Mouse (Mus musculus) MN1 (cell line): ENCODE results near the gene Rap2b.

ENCODE experiments used
- DNase-seq: peaks from one replicate; pipeline ENCODE4 v3.0.0-alpha.2; 2016; ENCODE audit warnings: low spot score

Rap2b gene

DNA sequence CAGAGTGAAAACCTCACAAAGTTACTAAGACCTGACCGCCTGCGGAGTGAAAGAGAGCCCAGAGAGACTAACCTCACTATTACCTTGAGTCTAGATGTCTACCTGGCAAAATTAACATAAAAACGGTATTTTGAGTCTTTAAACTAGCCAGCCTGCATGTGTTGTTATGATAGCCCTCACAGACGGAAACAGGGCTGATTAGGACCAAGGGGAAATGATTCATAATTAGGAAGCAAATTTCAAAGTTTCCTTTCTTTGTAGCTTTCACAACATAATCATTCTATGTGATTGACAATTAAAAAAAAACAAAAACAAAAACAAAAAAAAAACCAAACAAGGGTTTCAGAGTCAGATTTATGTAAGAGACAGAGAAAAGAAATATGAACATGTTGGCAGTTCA is 24.9 kb downstream of the Rap2b start:
- DNase-seq = no peak

DNA sequence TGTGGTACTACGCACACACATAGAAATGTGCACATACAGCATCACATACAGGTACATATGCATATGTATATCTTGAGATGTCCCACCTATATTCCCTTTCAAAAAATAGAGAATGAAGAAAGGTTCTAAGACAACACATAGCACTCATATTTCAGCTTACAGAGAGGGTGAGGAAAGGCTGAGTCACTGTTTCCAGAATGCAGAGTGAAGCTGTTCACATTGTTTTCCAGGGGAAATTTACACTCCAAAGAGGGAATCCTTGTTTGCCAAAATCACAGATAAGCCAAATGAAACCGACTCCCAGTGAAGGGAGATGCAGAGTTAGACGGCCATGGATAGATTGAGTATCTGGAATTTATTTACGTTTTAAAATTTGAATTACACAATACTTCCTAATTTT is 30.1 kb downstream of the Rap2b start:
- no peak for DNase-seq

DNA sequence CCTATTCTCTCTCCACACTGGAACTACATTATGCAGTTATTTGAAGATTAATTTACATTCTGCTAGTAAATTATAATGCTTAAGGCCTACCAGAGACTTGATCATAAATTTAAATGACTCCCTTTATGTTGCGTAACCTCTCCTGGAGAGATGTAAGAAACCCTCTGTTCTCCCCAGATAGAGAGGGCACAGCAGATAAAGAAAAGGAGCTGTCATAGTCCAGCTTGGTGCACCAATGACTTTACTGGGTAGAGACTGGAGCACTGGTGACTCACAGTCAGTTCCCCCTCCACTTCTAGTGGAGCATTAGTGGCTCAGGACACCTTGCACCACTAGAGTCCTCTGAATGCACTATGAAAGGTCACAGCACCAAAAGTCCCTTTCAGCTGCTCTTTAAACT is 31.4 kb downstream of the Rap2b start:
- no peak for DNase-seq

DNA sequence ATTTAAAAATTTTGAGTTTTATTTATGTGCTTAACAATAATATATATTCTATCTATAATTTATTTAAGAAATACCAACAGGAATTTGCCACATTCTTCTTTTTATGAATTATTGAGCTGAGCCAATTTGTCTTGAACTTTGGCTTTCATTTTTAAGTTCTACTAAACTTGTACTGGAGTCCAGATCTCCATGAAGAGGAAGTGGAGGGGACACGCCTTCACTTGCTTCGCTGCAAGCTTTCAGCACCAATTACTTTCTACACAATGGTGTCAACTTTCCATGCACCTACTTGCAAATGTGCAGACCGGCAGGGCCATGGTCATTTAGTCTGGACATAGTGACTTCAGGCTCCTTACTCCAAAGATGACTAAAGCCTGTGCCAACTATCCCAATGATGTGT is 32.1 kb downstream of the Rap2b start:
- DNase-seq = no peak

DNA sequence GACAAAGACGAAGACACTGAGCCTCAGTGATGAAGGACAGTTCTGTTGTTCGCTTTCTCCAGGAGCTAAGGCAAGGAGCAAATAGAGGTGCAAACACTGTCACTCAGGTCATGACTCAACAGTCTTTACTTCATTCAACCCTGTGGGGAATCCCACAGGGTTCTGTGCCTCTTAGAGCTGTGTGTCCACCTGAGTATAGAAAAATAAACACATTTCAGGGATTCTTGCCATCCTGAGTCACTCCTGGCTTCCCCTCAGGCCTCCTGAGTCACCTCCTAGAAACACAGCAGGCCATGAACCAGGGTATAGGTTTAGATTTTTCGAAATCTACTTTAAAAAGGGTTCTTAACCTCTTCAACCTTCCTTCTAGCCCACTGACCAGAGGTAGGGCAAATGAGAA is 33.9 kb downstream of the Rap2b start:
- DNase-seq = no peak

DNA sequence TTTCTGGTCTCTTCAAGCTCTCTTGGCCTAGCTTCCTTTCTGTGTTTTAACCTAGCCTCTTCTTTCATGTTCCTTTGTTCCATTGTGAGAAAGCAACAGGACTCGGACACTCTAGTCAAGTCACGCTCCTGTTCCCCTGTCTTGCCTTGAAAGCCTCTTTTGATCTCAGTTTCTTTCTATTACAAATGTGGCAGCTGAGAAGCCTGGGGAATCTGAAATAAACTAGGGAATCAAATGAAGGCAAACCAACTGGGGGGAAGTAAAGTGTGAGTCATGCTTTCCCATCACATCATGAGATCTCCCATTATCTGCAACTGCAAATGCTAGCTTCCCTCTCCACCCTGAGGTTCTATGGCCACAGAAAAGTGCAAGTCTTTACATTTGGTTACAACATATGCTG is 35.3 kb downstream of the Rap2b start:
- no peak for DNase-seq

DNA sequence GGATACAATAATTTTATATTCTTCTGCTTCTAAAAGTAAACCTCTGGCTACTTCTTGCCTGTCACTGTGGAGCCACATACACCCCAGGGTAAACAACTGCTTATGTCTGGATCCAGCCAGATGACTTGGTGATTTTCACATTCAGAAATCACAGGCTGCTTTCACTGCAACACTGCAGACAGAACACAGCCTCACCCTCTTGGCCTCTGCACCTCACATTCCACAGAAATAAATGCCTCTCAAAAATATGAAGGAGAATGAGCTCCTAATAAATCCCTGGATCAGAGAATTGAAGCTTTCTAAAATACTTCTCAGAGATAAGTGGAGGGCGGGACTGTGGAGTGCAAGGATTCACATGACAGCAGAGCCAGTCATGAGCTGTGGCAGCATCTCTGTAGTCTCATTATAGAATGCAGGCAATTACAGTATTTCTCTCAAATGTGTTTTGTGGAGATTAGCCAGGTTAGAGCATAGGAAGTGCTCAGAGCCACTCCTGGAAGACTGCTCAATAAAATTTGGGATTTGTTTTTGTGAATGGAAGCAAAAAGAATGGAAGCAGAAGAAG is 39.5 kb downstream of the Rap2b start:
- DNase-seq = no peak

DNA sequence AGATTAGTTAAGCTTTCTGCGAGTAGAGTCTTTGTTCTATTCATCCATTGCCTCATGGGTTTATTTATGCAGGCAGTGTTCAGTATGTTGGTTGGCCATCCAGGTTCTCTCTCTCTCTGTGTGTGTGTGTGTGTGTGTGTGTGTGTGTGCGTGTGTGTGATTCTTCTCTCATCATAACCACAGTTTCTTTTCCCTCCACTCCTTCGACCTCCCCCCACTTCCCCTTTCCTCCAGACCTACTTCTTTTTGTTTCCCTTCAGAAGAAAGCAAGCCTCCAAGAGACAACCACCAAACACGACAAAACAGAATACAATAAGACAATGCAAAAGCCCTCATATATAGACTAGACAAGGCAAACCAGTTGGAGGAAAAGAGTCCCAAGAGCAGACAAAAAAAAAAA is 45.5 kb downstream of the Rap2b start:
- no peak for DNase-seq

DNA sequence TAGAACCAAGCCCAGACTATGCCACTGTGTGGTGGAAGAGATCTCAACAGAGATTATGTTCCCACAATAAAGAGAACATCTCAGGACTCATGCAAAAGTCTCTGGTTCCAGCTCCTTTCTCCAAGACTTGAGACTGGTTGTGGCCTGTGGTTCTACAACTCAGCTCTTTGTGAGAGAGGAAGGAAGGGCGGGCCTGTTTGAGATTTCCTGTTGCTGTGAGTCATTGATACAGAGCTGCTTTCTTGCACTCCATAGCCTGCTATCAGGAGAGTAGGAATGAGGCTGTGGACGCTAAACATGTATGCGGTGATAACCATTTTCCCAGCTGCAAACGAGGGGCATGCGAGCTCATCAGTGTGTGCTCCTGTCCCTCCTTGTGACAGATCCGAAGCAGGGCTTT is 48.2 kb downstream of the Rap2b start:
- DNase-seq = no peak

DNA sequence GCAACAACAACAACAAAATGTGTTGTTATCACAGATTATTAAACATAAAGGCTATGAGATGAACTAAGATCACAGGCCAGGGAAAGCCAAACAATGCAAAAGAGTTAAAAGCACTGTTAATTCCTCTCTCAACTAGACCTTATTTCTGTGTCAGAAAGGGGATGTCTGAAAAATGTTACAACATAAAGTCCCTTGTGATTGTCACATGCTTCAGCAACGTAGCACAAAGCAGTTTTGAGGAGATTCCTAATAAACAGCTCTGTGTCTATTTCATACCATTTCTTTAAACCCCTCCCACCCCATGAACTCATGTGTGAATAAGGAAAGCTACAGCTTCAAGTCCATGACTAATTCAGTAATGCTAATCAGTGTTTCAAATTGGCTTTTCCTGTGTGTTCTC is 54.4 kb downstream of the Rap2b start:
- DNase-seq = no peak
